Mouse (Mus musculus) embryonic fibroblast, embryonic 13.5 days (primary cell): ENCODE results near the gene S100a7a.

Source experiments
- CTCF ChIP-seq: IDR thresholded peaks from 2 replicates; pipeline ENCODE4 v1.5.1; 2011; ENCODE audit warnings: mild to moderate bottlenecking, control low read depth, low read length, moderate library complexity, borderline replicate concordance; ENCODE audit not compliant: insufficient read depth
- POLR2A ChIP-seq: IDR thresholded peaks from 2 replicates; pipeline ENCODE4 v1.6.1; 2011; ENCODE audit warnings: low read depth, mild to moderate bottlenecking, control low read depth, low read length, moderate library complexity

DNA sequence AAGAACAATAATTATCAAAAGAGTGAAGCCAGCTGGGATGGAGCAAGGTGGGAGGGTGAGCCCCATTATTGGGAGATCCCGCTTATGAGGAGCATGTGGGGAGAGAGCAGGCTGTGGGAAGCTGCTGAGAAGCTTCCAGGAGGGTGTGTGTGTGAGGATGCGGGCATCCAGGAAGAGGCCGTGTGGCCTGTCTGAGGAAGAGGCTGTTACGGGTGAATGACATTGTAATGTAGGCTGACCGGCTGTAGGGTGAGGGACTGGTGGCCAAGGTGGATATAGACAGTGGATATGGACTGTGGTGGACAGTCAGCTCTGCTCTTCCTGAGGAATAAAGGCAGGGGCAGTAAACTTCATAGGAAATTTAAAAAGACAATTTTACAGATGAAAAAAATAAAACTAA lies 28.3 kb upstream of the S100a7a start:
- TF ChIP-seq POLR2A (no peak), CTCF (no peak)
